Mouse (Mus musculus): Measurements from ENCODE around the gene Yrdc.

GRCm38 (mm10) chr4:124808511-124808910 lies 42.0 kb upstream of the Yrdc start:
- TF ChIP-seq CTCF (IDR thresholded peaks at IDR 0.05; ENCODE audit: borderline replicate concordance, control insufficient read depth, extremely low read depth, insufficient read depth, low read length, poor library complexity) (no peak), POLR2A (IDR thresholded peaks at IDR 0.05; ENCODE audit: control insufficient read depth, extremely low read depth, insufficient read depth, low read length, poor library complexity) (no peak)
